Mouse (Mus musculus): ENCODE data around the gene Aox2. TPM values are rescaled to one million over a fixed set of nuclear protein-coding genes. Genes with fewer than 3 reads are reported as not detected.

The Aox2 gene
- polyA plus RNA-seq, 1 experiment from 2014 or later = 0.03 TPM

DNA sequence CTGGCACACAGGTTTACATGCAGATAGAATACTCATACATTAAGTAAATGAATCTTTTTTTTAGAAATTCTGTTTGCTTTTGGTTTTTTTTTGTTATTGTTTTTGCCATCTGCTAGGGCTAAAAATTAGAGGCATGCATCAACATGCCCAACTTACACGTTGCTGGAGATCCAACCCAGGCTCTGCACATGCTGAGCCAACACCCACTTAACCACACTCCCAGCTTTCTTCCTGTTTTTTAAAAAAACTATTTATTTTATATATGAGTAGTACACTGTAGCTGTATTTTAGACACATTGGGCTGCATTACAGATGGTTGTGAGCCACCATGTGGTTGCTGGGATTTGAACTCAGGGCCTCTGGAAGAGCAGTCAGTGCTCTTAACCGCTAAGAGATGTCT, 137.9 kb downstream of the Aox2 start:
- 86% methylated on average over 2 of the region's 2 CpGs for WGBS
- no peak for ATAC-seq

GRCm38 (mm10) chr1:58420032-58420431, 141.9 kb downstream of the Aox2 start:
- Histone ChIP-seq H3K36me3 (peaks cover 26% of the 10 kb centered on the region; the same call in 1 of the 2 replicates), H3K4me1 (replicated peaks) (peaks cover 12% of the 10 kb centered on the region; the same call in 1 of the 2 replicates), H3K27ac (no peak overlapping the region), H3K9me3 (no peaks in the 10 kb centered on the region), H3K4me3 (replicated peaks) (no peak overlapping the region), H3K27me3 (replicated peaks) (no peaks in the 10 kb centered on the region), H3K9ac (no peak overlapping the region), H3K4me2 (replicated peaks) (no peak overlapping the region)
- 82% methylated on average over 10 of the region's 10 CpGs for WGBS
- ATAC-seq = no peak

More for the DNA sequence above, 137.9 kb downstream of the Aox2 start:
- H3K36me3 ChIP-seq = peaks cover 50% of the 10 kb centered on the region
- H3K27ac ChIP-seq = no peak overlapping the region
- H3K9ac ChIP-seq = no peak overlapping the region
- no peaks in the 10 kb centered on the region for H3K27me3 ChIP-seq (replicated peaks)
- peaks cover 5% of the 10 kb centered on the region; the same call in 1 of the 2 replicates for H3K4me1 ChIP-seq (replicated peaks)
- H3K9me3 ChIP-seq = no peaks in the 10 kb centered on the region
- H3K4me2 ChIP-seq (replicated peaks) = no peak overlapping the region
- H3K4me3 ChIP-seq (replicated peaks) = no peak overlapping the region

GRCm38 (mm10) chr1:58420961-58421360, 142.8 kb downstream of the Aox2 start:
- Histone ChIP-seq H3K9ac (no peak overlapping the region), H3K4me2 (replicated peaks) (peak overlapping the region; percentile 71), H3K36me3 (peaks cover 21% of the 10 kb centered on the region; the same call in 1 of the 2 replicates), H3K9me3 (no peaks in the 10 kb centered on the region), H3K4me1 (replicated peaks) (peaks cover 12% of the 10 kb centered on the region; the same call in 1 of the 2 replicates), H3K4me3 (replicated peaks) (no peak overlapping the region), H3K27me3 (replicated peaks) (no peaks in the 10 kb centered on the region), H3K27ac (no peak overlapping the region)
- no peak for ATAC-seq
- WGBS = 39% methylated on average over 7 of the region's 7 CpGs

- Histone ChIP-seq H3K9me3 (no peaks in the 10 kb centered on the region), H3K36me3 (peaks cover 14% of the 10 kb centered on the region; the same call in 1 of the 2 replicates), H3K9ac (peak overlapping the region; percentile 100), H3K27ac (peak overlapping the region; percentile 99), H3K4me3 (replicated peaks) (peak overlapping the region; percentile 96), H3K4me2 (replicated peaks) (peak overlapping the region; percentile 71), H3K4me1 (replicated peaks) (peaks cover 12% of the 10 kb centered on the region; the same call in 1 of the 2 replicates), H3K27me3 (replicated peaks) (no peaks in the 10 kb centered on the region)
- WGBS = 5% methylated on average over 13 of the region's 13 CpGs
- ATAC-seq = peak; percentile 70
Measured at GRCm38 (mm10) chr1:58422879-58423278, 144.8 kb downstream of the Aox2 start.

- Histone ChIP-seq H3K27ac (peak within 1 kb of the TSS; percentile 99), H3K9ac (peak within 1 kb of the TSS; percentile 100), H3K9me3 (no peaks in the 10 kb centered on the region), H3K36me3 (peaks cover 10% of the 10 kb centered on the region; the same call in 1 of the 2 replicates), H3K4me2 (replicated peaks) (peak within 1 kb of the TSS; percentile 71), H3K4me1 (replicated peaks) (peaks cover 12% of the 10 kb centered on the region; the same call in 1 of the 2 replicates), H3K27me3 (replicated peaks) (no peaks in the 10 kb centered on the region), H3K4me3 (replicated peaks) (peak within 1 kb of the TSS; percentile 96)
- under 1% methylated on average over 79 of the region's 79 CpGs for WGBS
- ATAC-seq = peak; percentile 95
Measured at GRCm38 (mm10) chr1:58423371-58424248, 145.5 kb downstream of the Aox2 start, which contains the start of gene Clk1. Gene Clk1, minus strand, starts transcription at chr1:58424066.

DNA sequence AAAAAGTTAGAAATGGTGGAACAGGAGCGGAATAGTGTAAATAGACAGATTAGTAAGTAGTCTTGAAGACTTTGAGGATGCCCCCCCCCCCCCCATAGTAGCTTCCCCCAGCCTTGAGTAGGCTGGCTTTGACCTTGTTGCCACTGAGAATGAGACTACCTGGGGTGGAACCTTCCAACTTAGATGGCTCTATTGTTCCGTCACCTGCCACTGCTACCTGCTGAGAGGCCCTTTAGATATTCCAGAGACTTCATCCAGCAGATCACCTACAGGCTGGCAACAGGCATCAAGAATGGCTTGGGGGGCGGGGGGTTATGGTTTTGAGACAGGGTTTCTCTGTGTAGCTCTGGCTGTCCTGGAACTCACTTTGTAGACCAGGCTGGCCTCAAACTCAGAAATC, 146.4 kb downstream of the Aox2 start:
- no peak overlapping the region; the same call in 1 of the 2 replicates for H3K4me2 ChIP-seq (replicated peaks)
- WGBS = 90% methylated on average over 3 of the region's 3 CpGs
- peaks cover 12% of the 10 kb centered on the region; the same call in 1 of the 2 replicates for H3K4me1 ChIP-seq (replicated peaks)
- H3K9me3 ChIP-seq = no peaks in the 10 kb centered on the region
- no peak overlapping the region for H3K27ac ChIP-seq
- H3K4me3 ChIP-seq (replicated peaks) = no peak overlapping the region
- no peaks in the 10 kb centered on the region for H3K27me3 ChIP-seq (replicated peaks)
- no peak for ATAC-seq
- H3K36me3 ChIP-seq = peaks cover 10% of the 10 kb centered on the region; the same call in 1 of the 2 replicates
- no peak overlapping the region for H3K9ac ChIP-seq

Other genes starting within 250 kb of the Aox2 start
- 0.08 and 0.13 TPM in 2 replicates for gene Aox1, start 248.4 kb upstream of the Aox2 start, polyA plus RNA-seq (2015; fragmentation: Nextera tagmentation; extraction: Ambion mirVana)
- gene Aox3, start 165.2 kb upstream of the Aox2 start, polyA plus RNA-seq (2015; fragmentation: Nextera tagmentation; extraction: Ambion mirVana) = 0.52 and 0.82 TPM in 2 replicates
- 0.04 and 0.05 TPM in 2 replicates for gene Aox4, start 67.9 kb upstream of the Aox2 start, polyA plus RNA-seq (2015; fragmentation: Nextera tagmentation; extraction: Ambion mirVana)
- 294 and 358 TPM in 2 replicates for gene Bzw1, start 114.6 kb downstream of the Aox2 start, polyA plus RNA-seq (2015; fragmentation: Nextera tagmentation; extraction: Ambion mirVana)
- 153 and 157 TPM in 2 replicates for gene Clk1, start 145.7 kb downstream of the Aox2 start, polyA plus RNA-seq (2015; fragmentation: Nextera tagmentation; extraction: Ambion mirVana)
- 38.0 and 43.4 TPM in 2 replicates for gene Nif3l1, start 166.8 kb downstream of the Aox2 start, polyA plus RNA-seq (2015; fragmentation: Nextera tagmentation; extraction: Ambion mirVana)
- gene Ppil3, start 167.2 kb downstream of the Aox2 start, polyA plus RNA-seq (2015; fragmentation: Nextera tagmentation; extraction: Ambion mirVana) = 46.0 and 49.6 TPM in 2 replicates
- 20.1 and 22.0 TPM in 2 replicates for gene Orc2, start 226.8 kb downstream of the Aox2 start, polyA plus RNA-seq (2015; fragmentation: Nextera tagmentation; extraction: Ambion mirVana)